Mouse (Mus musculus) cortical plate, adult 2 months (tissue): ENCODE data around the gene Yeats4.
A peak's percentile ranks its signal among the peaks of the same experiment; 100 is the strongest.

Source experiments
- CTCF ChIP-seq: fragments of 200-500 bp; IDR thresholded peaks from 2 replicates; pipeline ENCODE4 v1.5.1; 2011; ENCODE audit warnings: mild to moderate bottlenecking, control low read depth, low read length; ENCODE audit not compliant: insufficient read depth; ENCODE audit errors: extremely low read depth
- POLR2A ChIP-seq: fragments of 200-500 bp; IDR thresholded peaks from 2 replicates; pipeline ENCODE4 v1.6.1; 2011; ENCODE audit warnings: mild to moderate bottlenecking, low read length, control low read depth; ENCODE audit not compliant: insufficient read depth; ENCODE audit errors: extremely low read depth

DNA sequence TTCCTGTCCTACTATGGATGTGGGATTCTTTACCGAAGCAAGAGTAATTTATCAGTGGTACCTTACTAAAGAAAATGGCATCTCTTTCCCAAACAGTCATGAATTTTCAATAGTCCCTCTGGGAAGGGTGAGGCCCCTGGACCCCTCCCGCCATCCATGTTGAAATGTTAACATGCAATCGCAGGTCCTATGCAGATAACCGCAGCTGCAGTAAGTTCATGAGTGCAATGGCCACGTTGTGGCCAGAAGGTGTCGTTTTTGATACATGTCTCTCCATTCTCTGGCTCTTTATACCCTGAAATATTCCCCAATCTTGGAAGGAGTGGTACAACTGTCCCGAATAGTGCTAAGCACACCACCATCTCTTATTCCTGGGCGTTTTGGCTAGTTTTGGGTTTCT, 787 bp upstream of the Yeats4 start:
- no peak for TF ChIP-seq POLR2A
- 0 out of 2 replicates have a peak, but pooled peaks have one; percentile 8 for TF ChIP-seq CTCF
